Mouse (Mus musculus) retina, adult 2 months (tissue): ENCODE results near the gene Tedc1.

Experiments used
- DNase-seq: peaks from one replicate; pipeline ENCODE4 v3.0.0-alpha.2; 2012; ENCODE audit warnings: low read depth, low spot score

Gene Tedc1

GRCm38 (mm10) chr12:113201301-113201700 lies 45.1 kb downstream of the Tedc1 start:
- no peak for DNase-seq

GRCm38 (mm10) chr12:113202008-113202407 lies 45.8 kb downstream of the Tedc1 start:
- no peak for DNase-seq

GRCm38 (mm10) chr12:113203522-113203921 lies 47.3 kb downstream of the Tedc1 start:
- DNase-seq, result no peak

DNA sequence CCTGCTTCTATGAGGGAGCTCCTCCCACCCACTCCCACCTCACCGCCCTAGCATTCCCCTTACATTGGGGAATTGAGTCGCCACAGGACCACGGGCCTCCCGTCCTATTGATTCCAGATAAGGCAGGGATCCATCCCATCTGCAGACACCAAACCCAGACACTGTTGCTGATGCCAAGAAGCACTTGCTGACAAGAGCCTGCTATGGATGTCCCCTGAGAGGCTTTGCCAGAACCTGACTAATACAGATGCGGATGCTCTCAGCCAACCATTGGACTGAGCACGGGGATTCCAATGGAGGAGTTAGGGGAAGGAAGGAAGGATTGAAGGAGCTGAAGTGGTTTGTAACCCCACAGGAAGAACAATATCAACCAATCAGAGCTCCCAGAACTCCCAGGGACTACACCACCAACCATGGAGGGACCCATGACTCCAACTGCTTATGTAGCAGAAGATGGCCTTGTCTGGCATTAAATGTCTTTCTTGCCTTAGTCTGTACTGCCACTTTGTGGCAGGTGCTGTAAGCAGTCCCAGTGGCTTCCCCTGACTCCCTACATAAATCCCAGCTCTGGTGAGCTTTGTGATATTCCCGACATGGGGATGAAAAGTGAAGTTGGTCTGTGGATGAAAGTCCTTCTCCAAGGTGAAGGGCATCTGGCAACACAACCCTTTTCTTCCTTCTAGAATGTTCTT lies 49.2 kb downstream of the Tedc1 start:
- DNase-seq, result no peak

- DNase-seq, result no peak
Observed at GRCm38 (mm10) chr12:113207737-113208136, 51.5 kb downstream of the Tedc1 start.

DNA sequence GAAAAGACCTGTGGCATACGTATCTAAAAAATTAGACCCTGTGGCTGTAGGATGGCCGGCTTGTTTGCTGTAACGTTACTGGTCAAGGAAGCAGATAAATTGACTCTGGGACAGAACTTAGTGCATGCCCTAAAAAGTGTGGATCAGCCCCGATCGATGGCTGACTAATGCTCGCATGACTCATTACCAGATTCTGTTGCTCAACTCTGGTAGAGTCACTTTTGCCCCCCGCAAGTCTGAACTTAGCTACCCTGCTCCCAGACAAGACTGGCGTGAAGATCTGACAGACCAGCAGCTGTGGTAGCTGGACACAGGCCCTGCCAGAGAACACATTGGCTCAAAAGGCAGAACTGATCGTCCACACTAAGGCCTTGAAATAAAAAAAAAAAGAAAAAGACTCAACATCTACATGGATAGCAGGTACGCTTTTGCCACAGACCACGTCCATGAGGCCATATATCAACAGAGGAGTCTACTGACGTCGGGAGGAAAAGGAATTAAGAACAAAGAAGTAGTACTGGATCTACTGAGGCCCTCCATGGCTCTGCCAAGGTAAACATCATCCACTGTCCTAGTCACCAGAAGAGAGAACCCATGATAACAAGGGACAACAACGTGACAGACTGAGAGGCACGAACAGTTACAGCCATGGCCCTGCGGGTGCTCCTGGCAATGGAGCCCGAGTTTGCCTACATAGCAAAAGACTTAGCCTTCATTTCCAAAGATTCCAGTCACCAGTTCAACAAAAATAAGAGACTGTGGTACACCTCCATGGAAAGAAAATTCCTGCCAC lies 54.6 kb downstream of the Tedc1 start:
- DNase-seq, result no peak

DNA sequence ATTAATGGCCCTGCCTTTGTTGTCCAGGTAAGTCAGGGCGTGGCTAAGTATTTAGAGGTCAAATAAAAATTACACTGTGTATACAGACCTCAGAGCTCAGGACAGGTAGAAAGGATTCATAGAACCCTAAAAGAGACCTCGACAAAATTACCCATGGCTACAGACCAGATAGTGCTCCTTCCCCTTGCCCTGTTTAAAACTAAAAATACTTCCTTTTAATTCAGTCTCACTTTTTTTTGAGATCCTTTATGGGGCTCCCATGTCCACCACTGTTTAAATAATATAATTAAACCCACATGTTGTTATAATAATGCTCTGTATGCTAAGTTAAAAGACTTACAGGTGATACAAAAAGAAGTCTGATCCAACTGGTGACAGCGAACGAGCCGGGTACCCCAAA lies 55.6 kb downstream of the Tedc1 start:
- no peak for DNase-seq

- DNase-seq, result no peak
Observed at GRCm38 (mm10) chr12:113212326-113212924, 56.2 kb downstream of the Tedc1 start.

DNA sequence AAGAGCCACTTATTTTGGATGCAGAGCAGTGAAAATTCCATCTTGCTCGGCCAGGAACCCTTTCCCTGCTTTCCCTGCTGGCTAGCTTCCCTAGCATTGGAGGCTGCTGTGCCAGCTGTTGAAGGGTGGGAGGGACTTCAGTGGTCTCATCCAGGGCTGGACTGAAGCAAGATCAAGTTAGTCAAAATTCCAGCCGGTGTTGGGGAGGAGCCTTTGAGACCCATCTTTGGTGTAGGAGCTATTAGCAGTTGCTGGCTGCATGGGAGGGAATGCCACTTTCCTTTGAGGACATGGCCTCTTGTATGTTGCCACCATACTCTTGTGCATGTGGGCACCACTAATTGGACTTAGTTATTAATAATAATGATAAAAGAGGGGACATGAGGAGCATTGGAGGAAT lies 57.0 kb downstream of the Tedc1 start:
- no peak for DNase-seq

GRCm38 (mm10) chr12:113214072-113214808 lies 58.0 kb downstream of the Tedc1 start:
- DNase-seq, result no peak

- no peak for DNase-seq
Observed at GRCm38 (mm10) chr12:113214972-113215666, 58.9 kb downstream of the Tedc1 start.
